Mouse (Mus musculus): ENCODE data around the gene Adamts7. TPM values are rescaled to one million over a fixed set of nuclear protein-coding genes. Genes with fewer than 3 reads are reported as not detected.

Gene Adamts7
- polyA plus RNA-seq, 1 experiment = 4.6 TPM

- Histone ChIP-seq H3K4me1 (ENCODE audit: control insufficient read depth, insufficient read depth, insufficient read length) (peaks cover 15% of the 10 kb centered on the region; the same call in 1 of the 2 replicates), H3K4me3 (ENCODE audit: extremely low read depth, insufficient read depth, insufficient read length) (no peak overlapping the region), H3K27me3 (ENCODE audit: control insufficient read depth, insufficient read depth, low read length) (no peaks in the 10 kb centered on the region), H3K27ac (ENCODE audit: insufficient read depth, low read length) (no peak overlapping the region; the same call in 1 of the 2 replicates), H3K36me3 (ENCODE audit: control insufficient read depth, insufficient read depth, low read length) (no peaks in the 10 kb centered on the region)
- DNase-seq (ENCODE audit: low read depth in 1 of 2, low spot score in 2 of 2) = no peak
- TF ChIP-seq CTCF (IDR thresholded peaks at IDR 0.05; ENCODE audit: extremely low read depth, insufficient read depth, insufficient read length, insufficient replicate concordance) (no peak), POLR2A (IDR thresholded peaks at IDR 0.05; ENCODE audit: low read depth, low read length) (no peak)
- WGBS = 67% methylated on average over 8 of the region's 8 CpGs
Observed at GRCm38 (mm10) chr9:90232781-90233690, 70.2 kb downstream of the Adamts7 start.

- no peak for TF ChIP-seq CTCF (IDR thresholded peaks at IDR 0.05; ENCODE audit: extremely low read depth, insufficient read depth, insufficient read length, insufficient replicate concordance)
- Histone ChIP-seq H3K27ac (ENCODE audit: insufficient read depth, low read length) (no peak overlapping the region), H3K4me1 (ENCODE audit: control insufficient read depth, insufficient read depth, insufficient read length) (peaks cover 15% of the 10 kb centered on the region; the same call in 1 of the 2 replicates), H3K36me3 (ENCODE audit: control insufficient read depth, insufficient read depth, low read length) (no peaks in the 10 kb centered on the region), H3K27me3 (ENCODE audit: control insufficient read depth, insufficient read depth, low read length) (no peaks in the 10 kb centered on the region), H3K4me3 (ENCODE audit: extremely low read depth, insufficient read depth, insufficient read length) (no peak overlapping the region)
- DNase-seq (ENCODE audit: low read depth in 1 of 2, low spot score in 2 of 2) = no peak
- 89% methylated on average over 5 of the region's 5 CpGs for WGBS
Observed at GRCm38 (mm10) chr9:90233906-90234419, 71.1 kb downstream of the Adamts7 start.

- TF ChIP-seq POLR2A (IDR thresholded peaks at IDR 0.05; ENCODE audit: low read depth, low read length) (no peak), CTCF (IDR thresholded peaks at IDR 0.05; ENCODE audit: extremely low read depth, insufficient read depth, insufficient read length, insufficient replicate concordance) (no peak)
- no peaks in the 10 kb centered on the region for H3K36me3 ChIP-seq (ENCODE audit: control insufficient read depth, insufficient read depth, low read length)
- peak overlapping the region; percentile 55; the same call in 1 of the 2 replicates for H3K27ac ChIP-seq (ENCODE audit: insufficient read depth, low read length)
- no peak overlapping the region for H3K4me3 ChIP-seq (ENCODE audit: extremely low read depth, insufficient read depth, insufficient read length)
- no peaks in the 10 kb centered on the region for H3K27me3 ChIP-seq (ENCODE audit: control insufficient read depth, insufficient read depth, low read length)
- peaks cover 15% of the 10 kb centered on the region; the same call in 1 of the 2 replicates for H3K4me1 ChIP-seq (ENCODE audit: control insufficient read depth, insufficient read depth, insufficient read length)
- no peak for DNase-seq (ENCODE audit: low read depth in 1 of 2, low spot score in 2 of 2)
- 83% methylated on average over 5 of the region's 5 CpGs for WGBS
Observed at GRCm38 (mm10) chr9:90234786-90235185, 71.9 kb downstream of the Adamts7 start.

GRCm38 (mm10) chr9:90235258-90235882, 72.5 kb downstream of the Adamts7 start:
- peak overlapping the region; percentile 55 for H3K27ac ChIP-seq (ENCODE audit: insufficient read depth, low read length)
- no peak overlapping the region for H3K4me3 ChIP-seq (ENCODE audit: extremely low read depth, insufficient read depth, insufficient read length)
- TF ChIP-seq POLR2A (IDR thresholded peaks at IDR 0.05; ENCODE audit: low read depth, low read length) = no peak
- no peak for TF ChIP-seq CTCF (IDR thresholded peaks at IDR 0.05; ENCODE audit: extremely low read depth, insufficient read depth, insufficient read length, insufficient replicate concordance)
- H3K4me1 ChIP-seq (ENCODE audit: control insufficient read depth, insufficient read depth, insufficient read length) = peaks cover 15% of the 10 kb centered on the region; the same call in 1 of the 2 replicates
- no peak for DNase-seq (ENCODE audit: low read depth in 1 of 2, low spot score in 2 of 2)
- no peaks in the 10 kb centered on the region for H3K36me3 ChIP-seq (ENCODE audit: control insufficient read depth, insufficient read depth, low read length)
- whole genome bisulfite sequencing = 70% methylated on average over 10 of the region's 10 CpGs
- H3K27me3 ChIP-seq (ENCODE audit: control insufficient read depth, insufficient read depth, low read length) = no peaks in the 10 kb centered on the region

- H3K4me3 ChIP-seq (ENCODE audit: extremely low read depth, insufficient read depth, insufficient read length) = no peak overlapping the region
- peaks cover 15% of the 10 kb centered on the region; the same call in 1 of the 2 replicates for H3K4me1 ChIP-seq (ENCODE audit: control insufficient read depth, insufficient read depth, insufficient read length)
- no peak for DNase-seq (ENCODE audit: low read depth in 1 of 2, low spot score in 2 of 2)
- H3K27me3 ChIP-seq (ENCODE audit: control insufficient read depth, insufficient read depth, low read length) = no peaks in the 10 kb centered on the region
- H3K36me3 ChIP-seq (ENCODE audit: control insufficient read depth, insufficient read depth, low read length) = no peaks in the 10 kb centered on the region
- peak overlapping the region; percentile 55 for H3K27ac ChIP-seq (ENCODE audit: insufficient read depth, low read length)
- TF ChIP-seq CTCF (IDR thresholded peaks at IDR 0.05; ENCODE audit: extremely low read depth, insufficient read depth, insufficient read length, insufficient replicate concordance) = no peak
- no peak for TF ChIP-seq POLR2A (IDR thresholded peaks at IDR 0.05; ENCODE audit: low read depth, low read length)
- 75% methylated on average over 5 of the region's 5 CpGs for WGBS
Observed at GRCm38 (mm10) chr9:90236817-90237216, 73.9 kb downstream of the Adamts7 start.

- no peak for TF ChIP-seq POLR2A (IDR thresholded peaks at IDR 0.05; ENCODE audit: low read depth, low read length)
- TF ChIP-seq CTCF (IDR thresholded peaks at IDR 0.05; ENCODE audit: extremely low read depth, insufficient read depth, insufficient read length, insufficient replicate concordance) = no peak
- Histone ChIP-seq H3K27me3 (ENCODE audit: control insufficient read depth, insufficient read depth, low read length) (no peaks in the 10 kb centered on the region), H3K36me3 (ENCODE audit: control insufficient read depth, insufficient read depth, low read length) (no peaks in the 10 kb centered on the region), H3K27ac (ENCODE audit: insufficient read depth, low read length) (peak overlapping the region; percentile 55), H3K4me1 (ENCODE audit: control insufficient read depth, insufficient read depth, insufficient read length) (peaks cover 15% of the 10 kb centered on the region; the same call in 1 of the 2 replicates), H3K4me3 (ENCODE audit: extremely low read depth, insufficient read depth, insufficient read length) (no peak overlapping the region)
- 31% methylated on average over 9 of the region's 9 CpGs for WGBS
- no peak for DNase-seq (ENCODE audit: low read depth in 1 of 2, low spot score in 2 of 2)
Observed at GRCm38 (mm10) chr9:90237232-90238062, 74.6 kb downstream of the Adamts7 start.

Data from spleen, adult 2 months (tissue).